Mouse (Mus musculus): ENCODE measurements around the gene Ang2. TPM values are rescaled to one million over a fixed set of nuclear protein-coding genes. Genes with fewer than 3 reads are reported as not detected.
"Not testable (repeated sequence)": the region's sequence is repeated elsewhere in the genome, so short reads cannot be mapped to it uniquely, and the experiment has no call there.

The Ang2 gene
- total and polyA plus RNA-seq, 3 experiments: not detected

GRCm38 (mm10) chr14:51166068-51166467 lies 32.9 kb downstream of the Ang2 start:
- Histone ChIP-seq H3K4me3 (ENCODE audit: low read depth, low read length) (no peak overlapping the region), H3K9me3 (replicated peaks) (no peaks in the 10 kb centered on the region), H3K27me3 (ENCODE audit: insufficient read depth, low read length) (peaks cover 19% of the 10 kb centered on the region), H3K36me3 (replicated peaks) (no peaks in the 10 kb centered on the region), H3K4me1 (ENCODE audit: insufficient read depth, low read depth, low read length) (no peaks in the 10 kb centered on the region)
- no peak for TF ChIP-seq CTCF (IDR thresholded peaks at IDR 0.05; ENCODE audit: low read depth, low read length)
- TF ChIP-seq POLR2AphosphoS5 (IDR thresholded peaks at IDR 0.05; ENCODE audit: insufficient replicate concordance, low read depth, low read length): no peak
- TF ChIP-seq TAL1 (conservative IDR thresholded peaks at IDR 0.05; ENCODE audit: low read depth, low read length): no peak
- no peak for TF ChIP-seq GATA2 (IDR thresholded peaks at IDR 0.05; ENCODE audit: borderline replicate concordance, low read depth, low read length)
- TF ChIP-seq GATA1 (IDR thresholded peaks at IDR 0.05; ENCODE audit: borderline replicate concordance, low read length): no peak
- no peak for ATAC-seq (ENCODE audit: extremely low read depth, insufficient number of reproducible peaks, low FRiP score, poor library complexity, severe bottlenecking)
- DNase-seq (ENCODE audit: low spot score): no peak

DNA sequence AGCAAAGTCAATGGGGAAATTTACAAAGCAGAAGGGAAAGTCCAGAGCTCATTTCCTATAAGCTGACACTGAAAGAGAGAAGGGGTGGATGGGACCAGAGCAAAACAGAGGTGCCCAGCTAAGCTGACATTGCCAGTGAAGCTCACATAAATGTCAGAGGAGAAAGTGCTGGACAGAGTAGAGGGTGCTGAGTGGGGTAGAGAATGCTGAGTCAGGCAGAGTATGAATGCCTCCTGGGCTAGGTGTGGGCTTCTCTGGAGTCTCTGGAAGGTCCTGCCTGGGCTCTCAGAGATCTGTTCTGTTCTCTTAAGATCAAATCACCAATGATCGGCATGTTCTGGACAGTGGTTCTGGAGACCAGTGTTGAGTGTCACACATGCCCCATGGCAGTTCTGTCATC lies 33.5 kb downstream of the Ang2 start:
- DNase-seq (ENCODE audit: low spot score) (no peak), ATAC-seq (ENCODE audit: extremely low read depth, insufficient number of reproducible peaks, low FRiP score, poor library complexity, severe bottlenecking) (no peak)
- no peak for TF ChIP-seq POLR2AphosphoS5 (IDR thresholded peaks at IDR 0.05; ENCODE audit: insufficient replicate concordance, low read depth, low read length)
- no peak for TF ChIP-seq GATA1 (IDR thresholded peaks at IDR 0.05; ENCODE audit: borderline replicate concordance, low read length)
- TF ChIP-seq GATA2 (IDR thresholded peaks at IDR 0.05; ENCODE audit: borderline replicate concordance, low read depth, low read length): no peak
- TF ChIP-seq TAL1 (conservative IDR thresholded peaks at IDR 0.05; ENCODE audit: low read depth, low read length): no peak
- TF ChIP-seq CTCF (IDR thresholded peaks at IDR 0.05; ENCODE audit: low read depth, low read length): no peak
- Histone ChIP-seq H3K9me3 (replicated peaks) (no peaks in the 10 kb centered on the region), H3K4me1 (ENCODE audit: insufficient read depth, low read depth, low read length) (no peaks in the 10 kb centered on the region), H3K27me3 (ENCODE audit: insufficient read depth, low read length) (peaks cover 19% of the 10 kb centered on the region), H3K4me3 (ENCODE audit: low read depth, low read length) (no peak overlapping the region), H3K36me3 (replicated peaks) (no peaks in the 10 kb centered on the region)

- not testable (repeated sequence) for ATAC-seq (ENCODE audit: extremely low read depth, insufficient number of reproducible peaks, low FRiP score, poor library complexity, severe bottlenecking); H3K9me3 ChIP-seq (replicated peaks); H3K36me3 ChIP-seq (replicated peaks); DNase-seq (ENCODE audit: low spot score); H3K4me1 ChIP-seq (ENCODE audit: insufficient read depth, low read depth, low read length); H3K4me3 ChIP-seq (ENCODE audit: low read depth, low read length)
- H3K27me3 ChIP-seq (ENCODE audit: insufficient read depth, low read length): peaks cover 21% of the 10 kb centered on the region
Observed at GRCm38 (mm10) chr14:51163323-51163722, 35.6 kb downstream of the Ang2 start.

GRCm38 (mm10) chr14:51161976-51162375 lies 37.0 kb downstream of the Ang2 start, which contains the start of gene Rnase2b:
Rnase2b (plus strand) TSS chr14:51162260.
- H3K36me3 ChIP-seq (replicated peaks); H3K4me3 ChIP-seq (ENCODE audit: low read depth, low read length); H3K4me1 ChIP-seq (ENCODE audit: insufficient read depth, low read depth, low read length); H3K9me3 ChIP-seq (replicated peaks); DNase-seq (ENCODE audit: low spot score); ATAC-seq (ENCODE audit: extremely low read depth, insufficient number of reproducible peaks, low FRiP score, poor library complexity, severe bottlenecking): not testable (repeated sequence)
- peaks cover 16% of the 10 kb centered on the region for H3K27me3 ChIP-seq (ENCODE audit: insufficient read depth, low read length)

- no peak for TF ChIP-seq GATA2 (IDR thresholded peaks at IDR 0.05; ENCODE audit: borderline replicate concordance, low read depth, low read length)
- TF ChIP-seq GATA1 (IDR thresholded peaks at IDR 0.05; ENCODE audit: borderline replicate concordance, low read length): no peak
- no peak for TF ChIP-seq TAL1 (conservative IDR thresholded peaks at IDR 0.05; ENCODE audit: low read depth, low read length)
- no peak for TF ChIP-seq CTCF (IDR thresholded peaks at IDR 0.05; ENCODE audit: low read depth, low read length)
- TF ChIP-seq POLR2AphosphoS5 (IDR thresholded peaks at IDR 0.05; ENCODE audit: insufficient replicate concordance, low read depth, low read length): no peak
- Histone ChIP-seq H3K9me3 (replicated peaks) (no peaks in the 10 kb centered on the region), H3K4me3 (ENCODE audit: low read depth, low read length) (no peak overlapping the region), H3K36me3 (replicated peaks) (no peaks in the 10 kb centered on the region), H3K4me1 (ENCODE audit: insufficient read depth, low read depth, low read length) (peaks cover 6% of the 10 kb centered on the region), H3K27me3 (ENCODE audit: insufficient read depth, low read length) (peaks cover 6% of the 10 kb centered on the region; the same call in 1 of the 2 replicates)
- DNase-seq (ENCODE audit: low spot score) (no peak), ATAC-seq (ENCODE audit: extremely low read depth, insufficient number of reproducible peaks, low FRiP score, poor library complexity, severe bottlenecking) (no peak)
Observed at GRCm38 (mm10) chr14:51157072-51157471, 41.9 kb downstream of the Ang2 start.

DNA sequence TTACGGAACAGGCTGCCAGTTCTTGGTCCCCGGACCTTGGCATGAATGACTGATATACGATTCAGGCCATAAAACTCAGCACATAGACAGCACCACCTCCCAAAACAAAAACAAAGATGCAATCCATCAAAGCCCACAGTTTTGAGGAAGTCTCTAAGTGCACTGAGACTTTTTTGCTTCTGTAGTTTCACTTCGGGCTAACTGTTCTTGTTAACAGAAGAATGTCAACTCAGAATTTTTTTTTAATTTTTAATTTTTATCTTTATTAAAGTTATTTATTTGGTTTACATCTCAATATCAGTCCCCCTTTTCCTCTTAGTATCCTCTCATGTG lies 42.2 kb downstream of the Ang2 start:
- ATAC-seq (ENCODE audit: extremely low read depth, insufficient number of reproducible peaks, low FRiP score, poor library complexity, severe bottlenecking): no peak
- Histone ChIP-seq H3K4me1 (ENCODE audit: insufficient read depth, low read depth, low read length) (peaks cover 8% of the 10 kb centered on the region), H3K27me3 (ENCODE audit: insufficient read depth, low read length) (peaks cover 6% of the 10 kb centered on the region; the same call in 1 of the 2 replicates), H3K4me3 (ENCODE audit: low read depth, low read length) (no peak overlapping the region), H3K9me3 (replicated peaks) (no peaks in the 10 kb centered on the region), H3K36me3 (replicated peaks) (no peaks in the 10 kb centered on the region)
- no peak for DNase-seq (ENCODE audit: low spot score)
- TF ChIP-seq CTCF (IDR thresholded peaks at IDR 0.05; ENCODE audit: low read depth, low read length) (no peak), TAL1 (conservative IDR thresholded peaks at IDR 0.05; ENCODE audit: low read depth, low read length) (no peak), POLR2AphosphoS5 (IDR thresholded peaks at IDR 0.05; ENCODE audit: insufficient replicate concordance, low read depth, low read length) (no peak), GATA1 (IDR thresholded peaks at IDR 0.05; ENCODE audit: borderline replicate concordance, low read length) (no peak), GATA2 (IDR thresholded peaks at IDR 0.05; ENCODE audit: borderline replicate concordance, low read depth, low read length) (no peak)

DNA sequence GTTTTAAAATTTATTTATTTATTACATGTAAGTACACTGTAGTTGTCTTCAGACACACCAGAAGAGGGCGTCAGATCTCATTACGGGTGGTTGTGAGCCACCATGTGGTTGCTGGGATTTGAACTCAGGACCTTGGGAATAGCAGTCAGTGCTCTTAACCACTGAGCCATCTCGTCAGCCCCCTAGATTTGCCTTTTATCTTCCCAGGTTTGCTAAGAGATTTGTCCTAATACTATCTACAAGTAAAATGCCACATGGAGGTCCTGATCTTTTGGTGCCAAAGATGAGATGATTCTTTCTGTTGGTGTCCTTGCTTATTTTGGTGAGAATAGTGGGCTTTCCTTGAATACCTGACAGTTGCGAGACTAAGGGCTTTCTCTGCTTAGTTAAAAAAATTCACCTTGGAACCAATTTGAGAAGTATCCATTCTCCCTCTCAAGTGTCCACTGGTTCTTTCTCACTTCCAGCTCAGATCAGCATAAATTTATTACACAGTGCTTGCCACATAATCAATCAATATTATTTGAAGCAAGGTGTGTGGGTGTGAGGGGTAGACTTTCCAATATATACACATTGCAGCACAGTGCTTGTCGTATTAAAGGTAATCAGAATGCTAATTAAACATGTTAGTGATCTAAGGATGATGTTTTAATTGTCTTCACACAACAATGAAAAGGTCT lies 42.8 kb downstream of the Ang2 start:
- no peak for DNase-seq (ENCODE audit: low spot score)
- no peaks in the 10 kb centered on the region for H3K9me3 ChIP-seq (replicated peaks)
- TF ChIP-seq POLR2AphosphoS5 (IDR thresholded peaks at IDR 0.05; ENCODE audit: insufficient replicate concordance, low read depth, low read length): no peak
- no peak for TF ChIP-seq TAL1 (conservative IDR thresholded peaks at IDR 0.05; ENCODE audit: low read depth, low read length)
- TF ChIP-seq GATA2 (IDR thresholded peaks at IDR 0.05; ENCODE audit: borderline replicate concordance, low read depth, low read length): no peak
- no peak for TF ChIP-seq GATA1 (IDR thresholded peaks at IDR 0.05; ENCODE audit: borderline replicate concordance, low read length)
- TF ChIP-seq CTCF (IDR thresholded peaks at IDR 0.05; ENCODE audit: low read depth, low read length): no peak
- peaks cover 6% of the 10 kb centered on the region; the same call in 1 of the 2 replicates for H3K27me3 ChIP-seq (ENCODE audit: insufficient read depth, low read length)
- H3K4me3 ChIP-seq (ENCODE audit: low read depth, low read length): no peak overlapping the region
- peaks cover 8% of the 10 kb centered on the region for H3K4me1 ChIP-seq (ENCODE audit: insufficient read depth, low read depth, low read length)
- ATAC-seq (ENCODE audit: extremely low read depth, insufficient number of reproducible peaks, low FRiP score, poor library complexity, severe bottlenecking): no peak
- no peaks in the 10 kb centered on the region for H3K36me3 ChIP-seq (replicated peaks)

All from G1E (cell line).